Mouse (Mus musculus) ES-Bruce4 (cell line): ENCODE measurements around the gene Gm884.

ENCODE experiments used
- CTCF ChIP-seq: IDR thresholded peaks from one replicate; pipeline ENCODE4 v1.8.1; 2011; ENCODE audit warnings: low read depth, low read length
- POLR2A ChIP-seq: IDR thresholded peaks from one replicate; pipeline ENCODE4 v1.8.1; 2011; ENCODE audit warnings: low read length; ENCODE audit not compliant: insufficient read depth

DNA sequence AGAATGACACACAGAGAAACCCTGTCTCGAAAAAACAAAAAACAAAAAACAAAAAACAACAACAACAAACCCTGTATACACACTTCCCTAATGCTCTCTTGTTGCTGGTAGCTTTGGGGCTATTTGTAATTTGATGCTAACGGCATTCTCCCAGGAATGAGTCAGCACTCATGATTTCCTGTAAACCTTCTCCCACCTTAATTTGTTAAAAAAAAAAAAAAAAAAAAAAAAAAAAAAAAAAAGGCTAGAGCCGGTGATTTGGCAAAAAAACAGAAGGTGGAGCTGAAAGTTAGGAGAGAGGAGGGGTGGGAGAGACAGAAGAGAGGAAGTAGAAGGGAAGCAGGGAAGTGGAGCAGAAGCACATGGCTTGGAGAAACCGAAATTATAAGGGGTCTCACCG lies 14.3 kb downstream of the Gm884 start:
- TF ChIP-seq CTCF, result no peak
- no peak for TF ChIP-seq POLR2A
